Mouse (Mus musculus): Measurements from ENCODE around the gene Zfp981. TPM values are rescaled to one million over a fixed set of nuclear protein-coding genes. Genes with fewer than 3 reads are reported as not detected.
"Not testable (repeated sequence)": the region's sequence is repeated elsewhere in the genome, so short reads cannot be mapped to it uniquely, and the experiment has no call there.

The Zfp981 gene
- polyA plus RNA-seq, 1 experiment from 2014 or later, result 0.14 TPM

DNA sequence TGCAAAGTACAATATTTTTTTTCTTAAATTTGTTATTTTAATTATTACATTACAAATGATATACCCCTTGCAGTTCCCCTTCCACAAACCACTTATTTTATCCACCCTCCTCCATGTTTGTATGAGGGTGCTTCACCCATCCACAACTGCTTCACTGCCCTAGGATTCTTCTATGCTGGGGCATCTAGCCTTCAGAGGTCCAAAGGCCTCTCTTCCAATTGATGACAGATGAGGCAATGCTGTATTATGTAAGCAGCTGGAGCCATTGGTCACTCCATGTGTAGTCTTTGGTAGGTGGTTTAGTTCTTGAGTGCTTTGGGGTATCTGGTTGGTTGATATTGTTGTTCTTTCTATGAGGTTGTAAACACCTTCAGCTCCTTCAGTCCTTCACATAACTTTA is 34.1 kb downstream of the Zfp981 start:
- H3K36me3 ChIP-seq (ENCODE audit: control insufficient read depth, insufficient read depth, low read length), result no peaks in the 10 kb centered on the region
- H3K4me2 ChIP-seq, result no peak overlapping the region
- peaks cover 19% of the 10 kb centered on the region for H3K9me3 ChIP-seq (replicated peaks; ENCODE audit: control insufficient read depth, low read length)
- no peak overlapping the region for H3K9ac ChIP-seq (ENCODE audit: low read depth, low read length)
- no peaks in the 10 kb centered on the region for H3K27me3 ChIP-seq (ENCODE audit: control insufficient read depth, insufficient read depth, low read length)
- no peaks in the 10 kb centered on the region for H3K4me1 ChIP-seq (ENCODE audit: control insufficient read depth, insufficient read depth, low read length)
- 0 out of 2 replicates have a peak, but pooled peaks have one; percentile 8 for ATAC-seq (replicated peaks; ENCODE audit: insufficient number of reproducible peaks, low FRiP score, low TSS enrichment)
- H3K4me3 ChIP-seq (ENCODE audit: low read depth, low read length), result no peak overlapping the region
- H3K27ac ChIP-seq (ENCODE audit: low read depth, low read length), result no peak overlapping the region

DNA sequence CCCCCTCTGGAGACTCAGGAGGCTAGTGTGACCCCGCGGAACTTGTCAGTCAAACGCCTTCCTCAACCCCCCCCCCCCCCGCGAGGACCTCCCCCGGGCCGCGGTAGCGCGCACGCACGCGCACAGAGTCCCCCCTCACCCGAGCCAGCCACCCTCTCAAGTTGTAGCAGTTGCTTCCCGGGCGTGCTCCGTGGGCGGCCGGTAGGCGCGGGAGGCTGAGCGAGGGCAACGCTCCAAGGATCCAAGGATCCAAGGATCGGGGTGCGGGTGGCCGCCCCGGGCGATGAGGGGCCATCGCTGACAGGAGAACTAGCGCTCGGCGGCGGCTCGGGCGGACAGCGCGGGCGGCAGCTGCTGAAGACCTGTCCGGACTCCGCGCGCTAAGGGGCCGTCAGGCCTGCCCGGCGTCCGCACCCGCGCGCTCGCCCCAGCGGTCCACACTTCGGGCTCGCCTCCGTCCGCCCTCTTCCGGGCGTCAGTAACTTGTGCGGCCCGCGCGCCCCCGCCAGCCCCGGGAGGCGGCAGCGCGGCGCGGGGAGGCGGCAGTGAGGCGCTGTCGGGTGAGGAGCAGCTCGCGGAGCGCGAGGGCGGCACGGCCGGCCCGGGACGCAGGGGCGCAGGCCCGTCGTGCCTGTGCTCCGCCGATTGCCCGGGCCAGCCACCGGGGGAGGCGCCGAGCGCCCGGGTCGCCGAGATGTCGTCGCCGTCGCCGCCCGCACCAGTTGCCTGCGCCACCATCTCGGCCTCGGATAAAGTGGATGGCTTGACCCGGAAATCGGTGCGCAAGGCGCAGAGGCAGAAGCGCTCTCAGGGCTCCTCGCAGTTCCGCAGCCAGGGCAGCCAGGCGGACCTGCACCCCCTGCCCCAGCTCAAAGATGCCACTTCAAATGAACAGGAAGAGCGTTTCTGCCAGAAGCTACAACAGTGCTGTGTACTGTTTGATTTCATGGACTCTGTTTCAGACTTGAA is 78.4 kb downstream of the Zfp981 start:
- peak overlapping the region; percentile 39; the same call in 1 of the 2 replicates for H3K4me2 ChIP-seq
- not testable (repeated sequence) for H3K4me1 ChIP-seq (ENCODE audit: control insufficient read depth, insufficient read depth, low read length); H3K9me3 ChIP-seq (replicated peaks; ENCODE audit: control insufficient read depth, low read length); H3K36me3 ChIP-seq (ENCODE audit: control insufficient read depth, insufficient read depth, low read length); H3K27ac ChIP-seq (ENCODE audit: low read depth, low read length); H3K4me3 ChIP-seq (ENCODE audit: low read depth, low read length); H3K27me3 ChIP-seq (ENCODE audit: control insufficient read depth, insufficient read depth, low read length); H3K9ac ChIP-seq (ENCODE audit: low read depth, low read length)
- ATAC-seq (replicated peaks; ENCODE audit: insufficient number of reproducible peaks, low FRiP score, low TSS enrichment), result peak; percentile 89
- WGBS (ENCODE audit: insufficient replicate concordance), result 3% methylated on average over 11 of the region's 111 CpGs

Other genes starting within 250 kb of the Zfp981 start
- 4.5 and 6.0 TPM in 2 replicates for gene Zfp992, start 53.0 kb upstream of the Zfp981 start, polyA plus RNA-seq (2014; fragmentation: Nextera tagmentation; extraction: Ambion mirVana)
- 4.0 and 4.9 TPM in 2 replicates for gene Zfp993, start 108.9 kb downstream of the Zfp981 start, polyA plus RNA-seq (2014; fragmentation: Nextera tagmentation; extraction: Ambion mirVana)